8 mouse cellular contexts compared by ENCODE assay signal in the genomic region with DNA sequence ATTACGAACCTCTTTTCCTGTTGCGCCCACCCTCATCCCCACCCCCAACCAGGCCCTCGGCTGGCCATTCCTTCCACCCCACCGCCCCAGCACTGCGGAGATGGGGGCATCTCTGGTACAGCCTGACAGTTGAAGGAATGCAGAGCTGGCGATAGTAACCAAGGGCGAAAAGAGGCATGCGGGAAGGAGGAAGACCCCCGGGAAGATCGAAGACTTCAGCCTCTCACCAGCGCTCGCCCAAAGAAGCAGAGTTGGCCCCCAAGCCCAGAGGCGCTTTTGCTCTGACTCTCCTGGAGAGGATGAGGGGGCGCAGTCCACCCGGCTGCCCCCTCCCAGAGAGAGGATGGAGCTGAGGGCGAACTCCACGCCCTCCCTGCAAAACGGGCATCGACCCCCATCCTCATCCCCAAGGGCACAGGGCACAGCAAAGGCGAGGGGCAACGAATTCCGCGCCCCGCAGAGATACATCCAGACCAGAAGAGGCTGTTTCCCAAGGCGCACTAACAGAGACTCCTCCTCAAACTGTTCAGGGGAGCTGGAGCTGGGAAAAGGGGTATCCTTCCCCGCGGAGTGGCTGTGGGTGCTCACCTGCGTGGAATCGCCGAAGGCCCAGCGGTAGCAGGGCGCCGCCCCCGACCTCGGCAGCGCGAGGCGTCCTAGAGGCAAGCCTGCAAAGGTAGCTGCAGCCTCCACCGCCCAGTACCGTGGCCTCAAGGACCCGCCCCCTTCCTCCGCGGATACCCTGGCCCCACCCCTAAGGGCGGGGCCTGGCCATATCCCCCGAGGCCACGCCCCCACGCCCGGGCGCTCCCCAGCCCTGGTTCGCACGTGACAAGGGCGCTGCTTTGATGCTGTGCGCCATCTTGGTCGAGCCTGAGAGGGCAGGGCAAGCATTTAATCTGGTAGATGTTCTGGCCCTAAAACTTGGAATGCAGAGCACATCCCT. TPM values are rescaled to one million over a fixed set of nuclear protein-coding genes. Genes with fewer than 3 reads are reported as not detected.
A peak's percentile ranks its signal among the peaks of the same experiment; 100 is the strongest.
DNase-seq lines count a peak whose midpoint lies in the region.

No protein-coding gene starts in this region.

- H3K36me3 ChIP-seq in midbrain, embryonic 10.5 days = peaks cover 32% of the 10 kb centered on the region

- WGBS in midbrain, embryonic 10.5 days = under 1% methylated on average over 54 of the region's 54 CpGs

- intact Hi-C loops in left cerebral cortex, postnatal 36 days (cut with DNase I) = no loop called here

- H3K4me3 ChIP-seq in midbrain, embryonic 10.5 days = peak overlapping the region; percentile 65

- H3K27me3 ChIP-seq in midbrain, embryonic 10.5 days (ENCODE audit: low read depth, poor library complexity, severe bottlenecking) = peaks cover 20% of the 10 kb centered on the region

- peak; percentile 82 for DNase-seq in adrenal gland, adult 2 months
- DNase-seq in embryo, embryonic 11 days = peak; percentile 98
- DNase-seq in heart, adult 18-20 months = peak; percentile 27 to 36
- DNase-seq in kidney, adult 11 months = peak; percentile 45
- DNase-seq in left cerebral cortex, postnatal 36 days (ENCODE audit: low spot score in 2 of 2) = peak; percentile 78 to 84
- peak; percentile 94 for DNase-seq in midbrain, embryonic 10.5 days (ENCODE audit: low spot score)
- peak; percentile 86 for DNase-seq in right cerebral cortex, postnatal 25 days
- DNase-seq in urinary bladder, postnatal 25 days (ENCODE audit: low spot score) = peak; percentile 80

- H3K27ac ChIP-seq in midbrain, embryonic 10.5 days (replicated peaks) = peak overlapping the region; percentile 74

- peaks cover 30% of the 10 kb centered on the region for H3K4me1 ChIP-seq in midbrain, embryonic 10.5 days

- H3K9me3 ChIP-seq in midbrain, embryonic 10.5 days (replicated peaks) = no peaks in the 10 kb centered on the region

RNA-seq across cellular contexts. Expression of gene Ppfia4, which starts 11.6 kb away (rescaled TPM):
- total RNA-seq in adrenal gland, adult 2 months (2021) = 1 to 10 TPM in 1 of 2 experiments, under 1 TPM in 1; 0.86 to 1.5 TPM
- polyA plus RNA-seq in adrenal gland, adult 2 months (2012; rRNA removed) = 6.8 and 8.0 TPM in 2 replicates
- 1 to 10 TPM; 1.1 to 1.5 TPM for total RNA-seq in heart, adult 18-20 months (2021)
- 10 to 100 TPM; 48.4 to 49.5 TPM for total RNA-seq in left cerebral cortex, postnatal 36 days (2021)
- polyA plus RNA-seq in midbrain, embryonic 10.5 days (2016; fragmentation: Nextera tagmentation; extraction: Ambion mirVana) = 2.0 and 3.5 TPM in 2 replicates

RNA-seq across cellular contexts. Expression of gene Tmem183a, which starts 17.5 kb away (rescaled TPM):
- 10 to 100 TPM; 50.0 to 55.4 TPM for total RNA-seq in adrenal gland, adult 2 months (2021)
- polyA plus RNA-seq in adrenal gland, adult 2 months (2012; rRNA removed) = 37.4 and 40.7 TPM in 2 replicates
- total RNA-seq in heart, adult 18-20 months (2021) = 10 to 100 TPM; 11.1 to 14.2 TPM
- 10 to 100 TPM; 80.1 to 87.0 TPM for total RNA-seq in left cerebral cortex, postnatal 36 days (2021)
- 122 and 128 TPM in 2 replicates for polyA plus RNA-seq in midbrain, embryonic 10.5 days (2016; fragmentation: Nextera tagmentation; extraction: Ambion mirVana)

RNA-seq across cellular contexts. Expression of gene 4933406M09Rik, which starts 41.5 kb away (rescaled TPM):
- not detected for total RNA-seq in adrenal gland, adult 2 months (2021)
- polyA plus RNA-seq in adrenal gland, adult 2 months (2012; rRNA removed) = not detected in 2 replicates
- not detected for total RNA-seq in heart, adult 18-20 months (2021)
- not detected for total RNA-seq in left cerebral cortex, postnatal 36 days (2021)
- polyA plus RNA-seq in midbrain, embryonic 10.5 days (2016; fragmentation: Nextera tagmentation; extraction: Ambion mirVana) = not detected in 2 replicates

RNA-seq across cellular contexts. Expression of gene Myog, which starts 54.5 kb away (rescaled TPM):
- not detected for total RNA-seq in adrenal gland, adult 2 months (2021)
- polyA plus RNA-seq in adrenal gland, adult 2 months (2012; rRNA removed) = not detected in 2 replicates
- total RNA-seq in heart, adult 18-20 months (2021) = not detected
- total RNA-seq in left cerebral cortex, postnatal 36 days (2021) = not detected
- polyA plus RNA-seq in midbrain, embryonic 10.5 days (2016; fragmentation: Nextera tagmentation; extraction: Ambion mirVana) = 0.07 TPM in 1 of 2 replicates, not detected in the other

Comparison
In these comparisons a context has a peak if more than half of its experiments do, and no peak if none do; other contexts are left out.
1. Peak in every context shown above with its lines: DNase-seq, H3K4me3 ChIP-seq and H3K27ac ChIP-seq.
2. DNase-seq: peak in every context shown above with its lines; median percentile 98 in embryo, embryonic 11 days; 94 in midbrain, embryonic 10.5 days; 86 in right cerebral cortex, postnatal 25 days; 82 in adrenal gland, adult 2 months; 81 in left cerebral cortex, postnatal 36 days; 80 in urinary bladder, postnatal 25 days; 45 in kidney, adult 11 months; 32 in heart, adult 18-20 months.
3. RNA of gene Ppfia4, which starts 11.6 kb away (total RNA-seq): 48.4 to 49.5 TPM in left cerebral cortex, postnatal 36 days; 0.86 to 1.5 TPM in adrenal gland, adult 2 months and 1.1 to 1.5 TPM in heart, adult 18-20 months; every median in the first group is over 10 times any median in the second.